ENCODE assay signal across 8 mouse cellular contexts in the genomic region with DNA sequence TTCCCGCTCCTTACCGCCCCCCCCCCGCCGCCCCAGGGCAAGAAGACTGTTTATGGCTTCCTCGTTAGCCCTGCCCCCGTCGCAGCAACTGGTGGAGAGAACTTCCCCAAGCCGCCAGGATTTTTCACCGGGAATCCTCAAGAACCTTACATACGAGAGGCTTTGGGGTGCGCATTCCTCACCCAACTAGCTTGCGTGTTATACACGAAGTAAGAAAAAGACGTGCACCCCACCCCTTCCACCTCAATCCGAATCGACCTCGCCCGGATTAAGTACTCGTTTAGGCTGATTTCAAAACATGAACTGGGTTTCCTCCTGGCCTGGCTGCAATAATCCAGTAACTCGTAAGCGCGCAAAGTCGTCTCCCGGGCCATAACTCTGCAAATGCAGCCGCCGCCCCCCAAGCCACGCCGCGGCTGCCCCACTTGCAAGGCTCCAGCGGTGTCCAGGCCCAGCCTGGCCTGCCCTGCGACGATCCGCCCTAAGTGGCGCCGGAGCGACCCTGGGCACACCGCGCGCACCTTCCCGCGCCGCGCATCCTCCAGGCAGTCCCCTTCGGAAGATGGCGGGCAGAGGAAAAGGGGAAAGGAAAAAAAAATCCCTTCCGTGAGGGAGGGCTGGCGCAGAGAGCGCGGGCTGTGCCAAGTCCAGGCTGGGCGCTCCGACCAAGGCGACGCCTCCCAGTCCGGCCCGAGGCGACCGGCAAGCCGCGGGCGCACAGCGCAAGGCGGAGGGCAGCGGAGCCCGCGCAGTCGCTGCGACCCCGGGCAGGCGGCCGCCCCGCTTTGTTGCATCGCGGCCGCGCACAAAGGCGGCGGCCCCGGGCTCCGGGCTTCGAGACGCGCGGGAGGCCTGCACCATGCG. TPM values are rescaled to one million over a fixed set of nuclear protein-coding genes. Genes with fewer than 3 reads are reported as not detected.
DNase-seq lines count a peak whose midpoint lies in the region; ATAC-seq and TF ChIP-seq lines count a peak whose summit lies in the region.

No protein-coding gene starts in this region.

- no peaks in the 10 kb centered on the region for H3K9me3 ChIP-seq in forebrain, postnatal 0 days (ENCODE audit: low read length)
- H3K9me3 ChIP-seq in hindbrain, embryonic 14.5 days (ENCODE audit: control insufficient read depth, low read length): no peaks in the 10 kb centered on the region

- peaks cover 21% of the 10 kb centered on the region for H3K4me1 ChIP-seq in forebrain, postnatal 0 days (ENCODE audit: insufficient read depth)
- H3K4me1 ChIP-seq in hindbrain, embryonic 14.5 days (replicated peaks; ENCODE audit: control insufficient read depth, insufficient read depth, low read length): peaks cover 37% of the 10 kb centered on the region
- peaks cover 34% of the 10 kb centered on the region for H3K4me1 ChIP-seq in liver, adult 2 months (ENCODE audit: control insufficient read depth, insufficient read depth, low read length)

- peak overlapping the region; percentile 90 for H3K4me3 ChIP-seq in forebrain, postnatal 0 days (ENCODE audit: low read depth, low read length)
- H3K4me3 ChIP-seq in hindbrain, embryonic 14.5 days (replicated peaks; ENCODE audit: low read length): peak overlapping the region; percentile 96
- H3K4me3 ChIP-seq in liver, adult 2 months (ENCODE audit: insufficient read depth, low read depth, low read length): peak overlapping the region; percentile 97

- peaks cover 47% of the 10 kb centered on the region for H3K79me2 ChIP-seq in liver, adult 2 months (ENCODE audit: control insufficient read depth, insufficient read depth, low read length)

- H3K27ac ChIP-seq in forebrain, postnatal 0 days (ENCODE audit: low read depth, low read length): peak overlapping the region; percentile 96
- peak overlapping the region; percentile 96 for H3K27ac ChIP-seq in hindbrain, embryonic 14.5 days
- peak overlapping the region; percentile 76 for H3K27ac ChIP-seq in liver, adult 2 months (replicated peaks; ENCODE audit: insufficient read depth, low read depth, low read length)

- H3K9ac ChIP-seq in forebrain, postnatal 0 days: peak overlapping the region; percentile 92
- peak overlapping the region; percentile 97 for H3K9ac ChIP-seq in hindbrain, embryonic 14.5 days
- H3K9ac ChIP-seq in liver, adult 2 months (ENCODE audit: low read depth, low read length): peak overlapping the region; percentile 97

- peak; percentile 45 for DNase-seq in embryo, embryonic 10 days (ENCODE audit: low spot score)
- no peak for DNase-seq in embryo, embryonic 9.5 days (ENCODE audit: extremely low spot score)
- DNase-seq in adrenal gland, postnatal 36 days: peak; percentile 51 to 62
- peak; percentile 56 for DNase-seq in forebrain, postnatal 0 days
- peak; percentile 36 for DNase-seq in hindbrain, embryonic 14.5 days (ENCODE audit: low spot score)
- peak; percentile 41 for DNase-seq in liver, adult 2 months (ENCODE audit: extremely low read depth, low read depth, low spot score)
- DNase-seq in naive thymus-derived CD4-positive, alpha-beta T cell, adult 2 months (ENCODE audit: low read depth): peak; percentile 51
- peak; percentile 57 for DNase-seq in thymus, postnatal 0 days (ENCODE audit: low spot score)

- no peak for TF ChIP-seq POLR2A in liver, adult 2 months (IDR thresholded peaks at IDR 0.05; ENCODE audit: extremely low read depth, insufficient read depth, low read length)

- H3K36me3 ChIP-seq in forebrain, postnatal 0 days (ENCODE audit: insufficient read depth): no peaks in the 10 kb centered on the region; the same call in 1 of the 2 replicates
- H3K36me3 ChIP-seq in hindbrain, embryonic 14.5 days (replicated peaks; ENCODE audit: control insufficient read depth, insufficient read depth): no peaks in the 10 kb centered on the region
- H3K36me3 ChIP-seq in liver, adult 2 months (ENCODE audit: control insufficient read depth, insufficient read depth, low read length): no peaks in the 10 kb centered on the region

- 3% methylated on average over 71 of the region's 84 CpGs for WGBS in forebrain, postnatal 0 days
- WGBS in hindbrain, embryonic 14.5 days: under 1% methylated on average over 76 of the region's 84 CpGs
- under 1% methylated on average over 84 of the region's 84 CpGs for WGBS in liver, adult 2 months

- ATAC-seq in forebrain, postnatal 0 days: peak; percentile 45
- ATAC-seq in hindbrain, embryonic 14.5 days (ENCODE audit: low FRiP score): peak; percentile 1

- no peaks in the 10 kb centered on the region for H3K27me3 ChIP-seq in forebrain, postnatal 0 days (ENCODE audit: insufficient read depth, low read length)
- H3K27me3 ChIP-seq in hindbrain, embryonic 14.5 days (ENCODE audit: control insufficient read depth, insufficient read depth, low read length): no peaks in the 10 kb centered on the region
- H3K27me3 ChIP-seq in liver, adult 2 months (ENCODE audit: control insufficient read depth, insufficient read depth, low read length): no peaks in the 10 kb centered on the region

- no peak for TF ChIP-seq CTCF in forebrain, postnatal 0 days (IDR thresholded peaks at IDR 0.05; ENCODE audit: low read depth)
- no peak for TF ChIP-seq CTCF in liver, adult 2 months (IDR thresholded peaks at IDR 0.05; ENCODE audit: low read depth, low read length)

- H3K4me2 ChIP-seq in forebrain, postnatal 0 days (ENCODE audit: low read depth): peak overlapping the region; percentile 86
- peak overlapping the region; percentile 95 for H3K4me2 ChIP-seq in hindbrain, embryonic 14.5 days (replicated peaks)

RNA-seq across cellular contexts. Expression of a gene that starts 32.6 kb away (rescaled TPM):
- 10 to 100 TPM; 64.5 to 78.6 TPM for total RNA-seq in adrenal gland, postnatal 36 days (2021)
- 40.4 and 58.5 TPM in 2 replicates for total RNA-seq in forebrain, postnatal 0 days (2014; rRNA removed)
- 119 and 135 TPM in 2 replicates for polyA plus RNA-seq in forebrain, postnatal 0 days (2015; fragmentation: Nextera tagmentation; extraction: Ambion mirVana)
- polyA plus RNA-seq in hindbrain, embryonic 14.5 days (2014; fragmentation: Nextera tagmentation; extraction: Ambion mirVana): 132 and 134 TPM in 2 replicates
- total RNA-seq in liver, adult 2 months (2014; rRNA removed): 5.8 and 7.9 TPM in 2 replicates
- 14.8 and 17.2 TPM in 2 replicates for polyA plus RNA-seq in liver, adult 2 months (2012; rRNA removed)
- polyA plus RNA-seq in thymus, postnatal 0 days (2015; fragmentation: Nextera tagmentation; extraction: Ambion mirVana): 68.8 and 74.8 TPM in 2 replicates

RNA-seq across cellular contexts. Expression of a gene that starts 32.7 kb away (rescaled TPM):
- 10 to 100 TPM in 1 of 2 experiments, 1 to 10 TPM in 1; 9.2 to 11.4 TPM for total RNA-seq in adrenal gland, postnatal 36 days (2021)
- 30.9 and 33.9 TPM in 2 replicates for total RNA-seq in forebrain, postnatal 0 days (2014; rRNA removed)
- polyA plus RNA-seq in forebrain, postnatal 0 days (2015; fragmentation: Nextera tagmentation; extraction: Ambion mirVana): 43.7 and 44.1 TPM in 2 replicates
- 43.8 and 45.9 TPM in 2 replicates for polyA plus RNA-seq in hindbrain, embryonic 14.5 days (2014; fragmentation: Nextera tagmentation; extraction: Ambion mirVana)
- total RNA-seq in liver, adult 2 months (2014; rRNA removed): 0.09 and 0.40 TPM in 2 replicates
- polyA plus RNA-seq in liver, adult 2 months (2012; rRNA removed): 0.61 and 0.82 TPM in 2 replicates
- polyA plus RNA-seq in thymus, postnatal 0 days (2015; fragmentation: Nextera tagmentation; extraction: Ambion mirVana): 2.0 and 2.1 TPM in 2 replicates

RNA-seq across cellular contexts. Expression of a gene that starts 40.1 kb away (rescaled TPM):
- 10 to 100 TPM; 32.9 to 37.2 TPM for total RNA-seq in adrenal gland, postnatal 36 days (2021)
- 49.4 and 53.6 TPM in 2 replicates for total RNA-seq in forebrain, postnatal 0 days (2014; rRNA removed)
- polyA plus RNA-seq in forebrain, postnatal 0 days (2015; fragmentation: Nextera tagmentation; extraction: Ambion mirVana): 28.9 and 35.0 TPM in 2 replicates
- 39.1 and 42.1 TPM in 2 replicates for polyA plus RNA-seq in hindbrain, embryonic 14.5 days (2014; fragmentation: Nextera tagmentation; extraction: Ambion mirVana)
- 16.7 and 20.4 TPM in 2 replicates for total RNA-seq in liver, adult 2 months (2014; rRNA removed)
- 17.2 and 18.3 TPM in 2 replicates for polyA plus RNA-seq in liver, adult 2 months (2012; rRNA removed)
- 41.7 and 42.7 TPM in 2 replicates for polyA plus RNA-seq in thymus, postnatal 0 days (2015; fragmentation: Nextera tagmentation; extraction: Ambion mirVana)

RNA-seq across cellular contexts. Expression of a gene that starts 48.0 kb away (rescaled TPM):
- 10 to 100 TPM; 23.1 to 31.9 TPM for total RNA-seq in adrenal gland, postnatal 36 days (2021)
- total RNA-seq in forebrain, postnatal 0 days (2014; rRNA removed): 39.3 and 39.6 TPM in 2 replicates
- polyA plus RNA-seq in forebrain, postnatal 0 days (2015; fragmentation: Nextera tagmentation; extraction: Ambion mirVana): 4.9 and 7.1 TPM in 2 replicates
- polyA plus RNA-seq in hindbrain, embryonic 14.5 days (2014; fragmentation: Nextera tagmentation; extraction: Ambion mirVana): 15.0 and 16.0 TPM in 2 replicates
- total RNA-seq in liver, adult 2 months (2014; rRNA removed): 17.6 and 22.1 TPM in 2 replicates
- 25.1 and 26.0 TPM in 2 replicates for polyA plus RNA-seq in liver, adult 2 months (2012; rRNA removed)
- 6.4 and 7.9 TPM in 2 replicates for polyA plus RNA-seq in thymus, postnatal 0 days (2015; fragmentation: Nextera tagmentation; extraction: Ambion mirVana)

Comparison
In these comparisons a context has a peak if more than half of its experiments do, and no peak if none do; other contexts are left out.
1. RNA of a gene that starts 32.7 kb away (polyA plus RNA-seq): 43.7 to 44.1 TPM in forebrain, postnatal 0 days and 43.8 to 45.9 TPM in hindbrain, embryonic 14.5 days; 2.0 to 2.1 TPM in thymus, postnatal 0 days and 0.61 to 0.82 TPM in liver, adult 2 months; every median in the first group is over 10 times any median in the second.
2. Peak in every context shown above with its lines, with median percentiles within 50 percentile points of each other: H3K27ac ChIP-seq, H3K4me3 ChIP-seq and H3K9ac ChIP-seq.